Mouse (Mus musculus): ENCODE results near the gene Pkp1.

Pkp1 gene

DNA sequence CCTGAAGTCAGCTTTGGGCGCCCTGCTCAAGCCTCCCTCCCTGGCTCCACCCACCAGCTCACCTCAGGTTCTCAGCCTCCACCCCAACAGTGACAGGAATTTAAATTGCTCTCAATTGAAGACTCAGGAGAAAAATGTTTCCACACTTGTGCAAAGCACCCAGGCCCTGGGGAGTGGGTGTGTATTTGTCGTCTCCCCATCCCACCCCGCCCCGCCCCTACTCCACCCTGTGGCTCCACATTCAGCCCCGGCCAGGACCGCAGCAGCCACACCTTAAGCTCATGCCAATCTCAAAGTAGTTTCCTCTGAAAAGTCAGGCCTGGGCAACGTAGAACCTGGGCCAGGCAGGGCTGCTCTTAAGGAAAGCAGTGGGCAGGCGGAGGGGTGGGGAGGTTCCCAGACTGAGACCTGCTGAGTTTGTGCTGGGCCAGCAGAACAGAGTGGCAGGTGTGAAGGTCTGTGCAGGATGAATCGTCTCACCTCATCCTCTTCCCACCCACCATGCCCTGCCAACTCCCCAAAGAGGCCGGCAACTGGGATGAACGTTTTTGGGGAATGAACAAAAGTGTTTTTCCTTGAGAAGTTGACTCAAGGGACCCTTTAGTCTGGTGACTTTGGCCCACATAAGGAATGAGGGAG lies 61.8 kb downstream of the Pkp1 start:
- no peak for DNase-seq (ENCODE audit: low read depth, low spot score)

DNA sequence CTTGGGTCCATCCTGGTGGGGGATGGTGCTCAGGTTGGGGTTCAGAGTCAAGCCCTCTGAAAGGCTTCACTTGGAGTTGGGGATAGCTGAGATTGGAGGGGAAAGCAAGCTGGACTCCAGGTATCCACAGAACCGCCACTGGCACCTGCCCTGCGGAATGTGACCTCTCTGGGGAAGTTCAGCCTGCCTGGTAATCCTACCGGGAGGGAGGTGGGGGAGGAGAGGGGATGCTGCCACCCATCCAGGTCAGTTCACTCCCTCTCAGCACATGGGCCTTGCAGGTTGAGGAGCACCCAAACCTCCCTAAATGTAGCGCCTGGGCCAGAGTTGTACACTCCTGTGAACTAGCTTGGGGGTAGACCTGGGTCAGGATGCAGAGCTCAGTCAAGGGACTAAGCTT lies 62.9 kb downstream of the Pkp1 start:
- no peak for DNase-seq (ENCODE audit: low read depth, low spot score)

DNA sequence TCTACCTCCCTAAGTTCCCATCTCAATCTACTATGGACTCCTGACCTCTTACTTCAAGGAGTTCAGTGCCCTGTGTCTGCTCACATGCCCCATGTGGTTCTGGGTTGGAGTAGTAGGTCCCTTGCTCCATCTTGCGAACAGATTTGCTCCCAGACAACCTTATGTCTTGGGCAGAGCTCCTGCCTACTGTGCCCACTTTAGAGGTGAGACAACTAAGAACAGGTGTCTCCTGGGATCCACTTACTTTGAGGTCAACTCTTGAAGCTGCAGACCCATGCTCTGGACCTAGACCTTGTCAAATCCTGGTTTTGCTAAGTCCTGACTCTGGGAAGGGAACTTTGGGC lies 63.7 kb downstream of the Pkp1 start:
- DNase-seq (ENCODE audit: low read depth, low spot score), result no peak

DNA sequence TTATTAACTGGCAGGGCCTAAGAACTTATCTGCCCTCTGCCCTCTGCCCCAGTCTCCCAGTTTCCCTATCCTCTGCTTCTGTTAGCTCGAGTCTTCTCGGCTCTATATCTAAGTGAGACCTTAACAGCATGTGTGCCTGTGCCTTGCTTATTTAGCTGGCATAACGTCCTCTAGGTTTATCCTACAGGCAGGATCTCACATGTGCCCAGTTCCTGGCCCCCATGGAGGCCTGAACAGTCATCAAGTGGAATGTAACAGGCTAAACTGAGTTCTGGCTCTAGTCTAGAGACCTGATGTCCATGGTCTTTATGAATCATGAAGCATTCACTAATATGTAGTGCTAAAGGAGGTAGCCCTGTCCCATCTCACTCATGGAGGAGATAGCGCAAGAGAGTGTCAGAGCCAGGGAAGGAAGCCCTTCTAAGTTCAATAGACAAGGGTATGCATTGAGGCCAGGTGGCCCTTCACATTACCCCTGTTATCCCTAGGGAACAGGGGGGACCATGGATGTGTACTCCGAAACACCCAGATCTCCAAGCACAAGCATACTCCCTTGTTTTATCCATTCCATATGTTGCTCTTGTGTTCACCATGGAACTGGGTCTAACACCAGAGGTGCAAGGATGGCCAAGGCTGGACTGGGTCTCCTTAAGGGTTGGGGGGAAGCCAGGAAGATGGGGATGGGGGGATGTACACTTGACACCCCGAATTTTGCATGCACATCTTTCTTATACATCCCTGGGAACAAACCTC lies 64.2 kb downstream of the Pkp1 start:
- DNase-seq (ENCODE audit: low read depth, low spot score), result no peak

DNA sequence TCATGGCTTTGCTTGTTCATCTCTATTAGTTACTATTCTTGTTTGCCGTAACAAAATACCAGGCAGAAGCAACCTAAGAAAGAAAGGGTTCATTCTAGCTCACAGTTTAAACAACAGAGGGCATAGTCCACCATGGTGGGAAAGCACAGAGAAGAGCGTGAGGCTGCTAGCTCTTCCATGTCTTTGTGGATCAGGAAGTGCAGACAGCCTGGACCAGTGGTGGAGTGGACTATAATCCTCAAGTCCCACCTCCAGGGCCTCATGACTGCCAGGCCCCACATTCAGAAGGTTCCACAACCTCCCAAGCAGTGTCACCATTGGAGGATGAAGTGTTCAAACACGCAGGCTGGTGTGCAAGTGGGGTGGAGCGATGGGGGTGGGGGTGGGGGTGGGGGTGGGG lies 65.8 kb downstream of the Pkp1 start:
- no peak for DNase-seq (ENCODE audit: low read depth, low spot score)

DNA sequence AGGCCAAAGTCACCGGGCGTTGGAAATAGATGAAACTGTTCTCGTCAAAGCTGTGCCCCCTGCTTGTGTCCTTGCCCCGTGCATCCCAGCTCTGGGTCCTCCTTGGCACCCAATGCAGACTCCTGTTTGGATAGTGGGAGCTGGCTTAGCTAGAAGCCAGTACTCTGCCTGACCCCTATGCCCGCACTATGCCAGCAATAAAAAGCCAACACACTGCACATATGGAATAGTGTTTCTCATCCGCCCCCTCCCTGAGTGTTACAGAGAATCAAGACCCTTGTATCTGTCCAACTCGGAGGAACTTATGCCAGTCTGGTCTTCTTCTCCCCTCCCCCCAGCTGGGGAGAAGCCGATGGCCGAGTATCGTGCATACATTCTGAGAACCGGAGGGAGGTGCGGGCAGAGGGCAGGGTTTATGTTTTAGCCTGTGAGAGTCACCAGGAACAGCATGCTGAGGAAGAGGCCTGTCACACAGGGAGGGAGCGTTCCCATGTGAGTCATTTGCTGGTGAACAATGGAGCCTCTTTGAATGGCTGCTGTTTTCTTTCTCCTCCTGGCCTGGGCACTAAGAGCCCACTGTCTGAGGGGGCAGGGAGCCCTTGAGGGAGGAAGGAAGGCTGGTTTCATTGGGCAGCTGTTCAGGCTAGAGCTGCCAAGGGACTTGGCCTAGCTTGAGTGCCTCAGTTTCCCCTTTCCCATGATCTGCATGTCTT lies 66.8 kb downstream of the Pkp1 start:
- DNase-seq (ENCODE audit: low read depth, low spot score), result no peak

DNA sequence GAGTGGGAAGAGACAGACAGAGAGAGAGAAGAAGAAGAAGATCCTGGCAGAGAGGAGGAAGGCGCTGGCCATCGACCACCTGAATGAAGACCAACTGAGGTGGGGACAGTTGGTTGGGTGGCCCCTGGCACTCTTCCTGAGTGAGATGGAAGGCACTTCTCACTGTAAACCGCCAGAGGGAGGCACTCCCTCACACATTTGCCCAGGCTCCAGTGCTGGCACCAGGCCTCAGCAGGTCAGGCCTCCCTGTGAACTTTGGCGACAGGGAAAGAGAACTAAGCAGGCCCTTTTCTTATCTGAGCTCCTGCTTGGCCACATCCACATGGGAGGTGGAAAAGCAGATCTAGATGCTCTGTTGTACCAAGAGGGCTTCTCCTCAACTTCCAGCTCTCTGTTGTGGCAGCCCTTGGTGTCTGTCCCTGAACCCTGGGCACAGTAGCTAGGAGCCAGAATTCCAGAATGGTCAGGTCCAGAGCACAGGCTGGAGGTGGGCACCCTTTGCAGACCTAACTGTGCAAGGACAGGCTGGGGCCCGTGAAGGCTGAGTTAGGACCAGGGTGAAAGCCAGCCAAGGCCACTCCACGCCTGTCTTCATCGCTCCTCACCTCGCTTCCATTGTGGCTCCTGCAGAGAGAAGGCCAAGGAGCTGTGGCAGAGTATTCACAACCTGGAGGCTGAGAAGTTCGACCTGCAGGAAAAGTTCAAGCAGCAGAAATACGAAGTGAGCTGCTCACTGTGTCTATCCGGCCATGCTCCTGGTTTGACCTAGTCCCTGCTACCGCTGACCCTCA lies 68.1 kb downstream of the Pkp1 start:
- DNase-seq (ENCODE audit: low read depth, low spot score), result no peak

DNA sequence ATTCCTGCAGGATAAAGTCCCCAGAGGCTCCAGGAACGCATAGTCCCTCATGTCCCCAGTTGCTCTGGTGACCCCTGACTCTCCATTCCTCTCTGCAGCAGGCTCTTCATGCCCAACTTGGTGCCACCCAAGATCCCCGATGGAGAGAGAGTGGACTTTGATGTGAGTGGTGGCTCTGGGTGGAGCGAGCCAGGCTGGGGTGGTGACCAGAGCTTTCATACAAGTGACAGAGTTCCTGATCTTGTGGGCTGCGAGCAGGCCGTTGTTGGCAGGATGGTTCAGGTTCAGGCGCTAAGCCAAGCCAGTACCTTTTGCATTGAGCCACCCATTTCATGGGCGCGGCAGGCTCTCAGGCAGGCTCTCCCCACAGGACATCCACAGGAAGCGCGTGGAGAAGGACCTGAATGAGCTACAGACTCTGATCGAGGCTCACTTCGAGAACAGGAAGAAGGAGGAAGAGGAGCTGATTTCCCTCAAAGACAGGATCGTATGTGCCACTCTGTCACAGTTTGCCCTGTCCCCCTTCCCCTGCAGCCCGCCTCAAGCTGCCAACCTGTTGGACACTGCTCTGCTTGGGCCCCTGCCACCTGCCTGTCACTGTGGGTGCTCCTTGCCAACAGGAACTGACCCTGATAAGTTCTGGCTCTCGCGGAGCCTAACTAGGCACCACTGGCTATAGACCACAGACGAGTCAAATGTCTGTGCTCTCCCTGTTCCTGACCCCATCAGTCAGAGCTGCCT lies 71.2 kb downstream of the Pkp1 start:
- no peak for DNase-seq (ENCODE audit: low read depth, low spot score)

DNA sequence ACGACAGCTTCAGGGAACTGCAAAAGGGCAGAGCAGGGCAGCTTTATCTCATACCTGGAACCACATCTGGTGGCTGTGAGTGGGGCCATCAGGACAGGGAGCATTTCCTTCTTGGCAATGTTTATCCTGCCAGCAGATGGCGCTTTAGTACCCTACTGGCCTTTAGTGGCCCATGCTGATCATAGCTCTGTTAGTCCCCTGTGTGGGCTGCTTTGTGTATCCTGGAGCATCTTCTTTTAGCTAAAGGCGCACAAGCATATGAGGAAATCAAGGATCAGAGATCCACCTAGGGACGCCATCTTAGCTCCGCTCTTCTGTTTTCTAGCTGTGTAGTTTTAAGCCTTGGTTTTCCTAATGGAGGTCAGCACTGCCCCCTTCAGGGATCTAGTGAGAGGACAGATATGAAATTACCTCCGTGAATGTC lies 71.9 kb downstream of the Pkp1 start:
- DNase-seq (ENCODE audit: low read depth, low spot score), result peak; percentile 36

DNA sequence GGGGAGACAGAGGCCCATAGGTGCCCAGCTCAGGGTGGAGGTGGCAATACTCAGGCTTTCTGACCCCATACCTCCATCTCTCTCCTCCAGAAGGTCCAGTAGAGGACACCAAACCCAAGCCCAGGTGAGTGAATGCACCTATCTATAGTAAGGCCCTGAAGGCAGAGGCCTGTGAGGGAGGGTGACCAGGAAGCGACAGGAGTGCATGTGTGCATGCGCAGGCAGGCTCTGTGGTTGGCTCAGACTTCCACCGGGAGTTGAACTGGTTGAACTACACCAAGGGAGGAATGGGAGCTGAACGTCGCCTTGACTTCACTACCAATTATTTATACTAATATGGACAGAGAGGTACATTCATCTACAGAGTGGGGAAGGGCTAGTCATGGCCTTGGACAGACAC lies 72.4 kb downstream of the Pkp1 start:
- DNase-seq (ENCODE audit: low read depth, low spot score), result no peak

DNA sequence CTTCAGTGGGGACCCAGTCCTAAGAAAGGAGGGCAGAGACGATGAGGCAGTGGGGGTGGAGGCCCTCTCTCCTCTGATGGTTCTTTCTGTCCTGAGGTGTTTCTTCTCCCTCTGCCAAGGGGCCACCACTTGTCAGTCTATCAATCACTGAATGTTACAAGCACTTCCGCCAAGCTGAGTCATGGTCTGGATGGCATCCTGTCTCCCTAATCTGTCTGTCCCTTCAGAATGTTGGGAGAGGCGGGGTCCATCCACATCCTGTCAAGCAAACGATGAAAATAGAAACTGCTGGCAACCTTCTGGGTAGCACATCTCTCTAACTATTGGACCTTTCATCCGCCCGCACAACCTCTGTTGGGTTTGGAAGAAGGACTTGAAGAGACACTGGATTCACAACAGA lies 74.5 kb downstream of the Pkp1 start:
- DNase-seq (ENCODE audit: low read depth, low spot score), result no peak

DNA sequence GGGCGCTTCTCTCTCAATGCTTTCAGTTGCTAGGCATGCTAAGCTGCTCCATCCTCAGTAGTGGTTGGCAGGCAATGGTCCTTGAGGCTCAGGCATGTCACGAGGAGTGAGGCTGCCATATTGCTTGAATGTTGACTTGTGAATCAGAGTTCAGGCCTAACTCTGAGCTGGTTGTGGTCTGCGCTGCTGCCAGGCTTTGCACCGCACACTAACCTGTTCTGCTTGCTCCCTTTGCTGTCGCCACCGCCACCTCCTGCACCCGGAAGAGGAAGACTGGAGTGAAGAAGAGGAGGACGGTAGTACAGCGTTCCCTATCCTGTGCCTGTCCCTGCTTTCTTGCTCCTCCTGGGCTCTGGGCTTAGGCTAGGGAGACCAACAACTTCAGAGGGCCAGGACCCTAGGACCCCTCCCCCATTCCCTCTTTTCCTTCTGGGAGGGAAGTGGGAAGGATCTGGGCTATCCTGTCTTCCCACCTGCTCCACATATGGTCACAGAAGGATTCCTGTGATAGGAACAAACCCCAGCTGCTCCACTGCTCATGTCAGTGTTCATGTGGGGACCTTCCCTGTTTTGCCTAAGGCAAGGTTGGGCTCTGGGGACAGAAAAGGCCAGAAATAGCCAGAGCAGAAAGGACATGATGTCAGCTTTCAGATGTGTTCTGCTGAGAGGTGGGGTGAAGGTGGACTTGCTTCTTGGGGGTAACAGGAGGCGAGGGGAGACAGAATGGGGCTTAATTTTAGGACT lies 75.3 kb downstream of the Pkp1 start:
- DNase-seq (ENCODE audit: low read depth, low spot score), result no peak

DNA sequence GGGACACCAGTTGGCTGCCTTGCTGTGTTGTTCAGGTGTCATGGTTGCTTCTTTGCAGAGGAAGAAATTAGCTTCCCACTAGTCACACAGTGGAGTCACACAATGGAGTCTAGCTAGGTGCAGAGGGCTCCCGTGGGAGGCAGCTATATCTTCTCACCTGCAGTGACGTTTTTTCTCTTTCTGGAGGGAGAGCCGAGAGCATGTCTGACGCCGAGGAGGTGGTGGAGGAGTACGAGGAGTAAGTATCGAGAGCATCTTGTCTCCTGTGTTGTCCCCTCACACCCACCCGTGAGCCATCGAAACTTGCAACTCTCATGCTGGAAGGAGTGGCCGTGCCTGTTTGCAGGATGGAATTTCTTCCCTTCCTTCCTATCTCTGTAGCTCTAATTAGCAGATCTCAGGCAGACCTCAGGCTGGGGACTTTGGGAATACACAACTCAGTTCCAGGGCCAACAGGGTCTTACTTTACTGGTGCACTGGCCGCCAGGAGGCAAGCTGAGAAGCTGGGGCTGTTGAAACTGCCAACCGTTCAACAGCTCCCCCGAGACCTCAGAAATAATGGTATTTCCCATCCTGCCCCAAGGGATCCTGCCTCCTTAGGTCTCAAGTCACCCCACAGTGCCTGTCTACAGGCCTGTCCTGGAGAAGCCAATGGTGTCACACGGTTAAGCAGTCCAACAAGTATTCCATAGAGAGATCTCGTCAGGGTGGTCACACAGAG lies 78.2 kb downstream of the Pkp1 start:
- DNase-seq (ENCODE audit: low read depth, low spot score), result no peak

DNA sequence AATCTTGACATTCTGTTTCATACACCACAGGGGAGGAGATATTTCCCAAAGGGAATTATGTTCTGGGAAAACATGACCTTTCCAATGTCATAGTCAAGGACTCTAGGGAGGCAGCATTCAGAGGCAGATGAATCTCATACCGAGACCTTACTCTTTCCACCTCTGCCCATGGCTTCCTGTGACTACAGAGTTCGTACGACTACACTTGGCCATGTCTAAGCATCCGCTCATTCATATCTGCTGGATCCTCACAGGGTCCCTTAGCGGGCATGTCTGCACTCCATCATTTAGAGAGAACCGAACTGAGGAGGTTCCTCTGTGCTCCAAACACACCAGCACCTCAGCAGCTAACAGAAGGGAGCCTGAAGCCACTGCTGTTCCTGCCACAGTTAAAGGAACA lies 79.9 kb downstream of the Pkp1 start:
- no peak for DNase-seq (ENCODE audit: low read depth, low spot score)

DNA sequence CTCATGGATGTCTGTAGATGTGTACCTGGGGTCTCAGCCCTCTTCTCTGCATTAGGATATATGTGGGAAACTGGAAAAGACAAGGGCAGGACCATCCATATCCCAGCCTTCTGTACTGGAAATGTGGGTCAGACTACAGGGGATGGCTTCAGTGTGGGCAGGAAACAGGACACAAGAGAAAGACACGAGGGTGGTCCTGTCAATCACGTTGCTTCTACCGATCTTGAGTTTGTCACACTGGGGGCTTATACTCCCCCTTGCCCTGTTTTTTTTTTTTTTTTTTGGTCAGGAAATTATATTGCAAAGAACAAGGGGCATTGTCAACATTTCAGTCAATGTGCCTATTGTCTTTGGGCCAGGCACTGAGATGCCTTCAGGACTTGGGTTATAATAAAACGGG lies 80.4 kb downstream of the Pkp1 start:
- no peak for DNase-seq (ENCODE audit: low read depth, low spot score)

DNA sequence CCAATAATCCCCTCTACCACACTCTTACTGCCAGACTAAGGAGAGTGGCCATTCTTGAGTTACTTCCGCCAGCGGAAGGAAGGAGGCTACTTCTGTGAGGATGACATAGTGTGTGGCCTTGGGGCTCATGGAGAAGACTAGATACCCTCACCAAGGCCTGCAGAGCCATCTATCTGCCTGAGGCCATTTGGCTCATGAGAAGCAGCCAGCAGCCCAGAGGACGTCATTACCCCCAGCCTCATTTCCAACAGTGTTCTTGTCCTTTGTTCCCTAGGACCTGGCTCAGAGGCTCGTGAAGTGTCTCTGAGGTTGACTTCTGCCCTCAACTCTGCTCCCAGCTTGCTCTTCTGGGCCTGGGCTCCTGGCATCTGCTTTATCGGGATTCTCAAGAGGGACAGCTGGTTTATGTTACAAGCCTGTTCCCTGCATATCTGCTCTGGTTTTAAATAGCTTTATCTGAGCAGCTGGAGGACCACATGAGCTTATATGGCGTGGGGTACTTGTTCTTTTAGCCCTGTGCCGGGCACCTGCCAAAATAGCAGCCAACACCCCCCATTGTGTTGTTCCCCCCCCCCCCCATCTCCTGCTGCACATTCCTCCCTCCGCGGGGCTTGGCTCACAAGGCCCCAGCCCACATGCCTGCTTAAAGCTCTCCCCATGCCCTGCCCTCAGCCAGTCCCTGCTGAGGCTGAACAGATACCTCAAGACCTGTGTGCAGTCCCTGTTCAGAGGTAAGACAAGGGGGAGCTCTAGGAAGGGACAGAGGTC lies 83.1 kb downstream of the Pkp1 start, which contains the start of gene Tnnt2:
Gene Tnnt2, plus strand, starts transcription at position 639 of the 768 bp plus-strand sequence.
- DNase-seq (ENCODE audit: low read depth, low spot score), result no peak

DNA sequence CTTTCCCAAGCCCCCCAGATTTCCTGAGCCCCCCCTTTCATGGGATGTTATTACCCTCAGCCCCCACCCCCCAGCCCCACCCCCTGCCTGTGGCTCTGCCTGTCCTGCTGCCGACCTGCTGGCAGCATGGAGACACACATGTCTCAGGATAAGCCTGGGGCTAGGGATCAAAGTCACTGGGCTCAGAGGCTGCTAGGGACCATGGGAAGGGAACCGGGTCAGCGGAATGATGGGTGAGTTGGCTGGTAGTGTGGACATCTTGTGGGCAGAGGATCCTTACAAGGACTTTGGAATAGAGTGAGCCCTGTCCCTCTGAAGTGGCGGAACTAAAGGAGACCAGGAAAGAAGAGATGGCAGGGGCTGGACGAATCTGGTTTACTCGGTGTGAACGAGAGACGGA lies 84.0 kb downstream of the Pkp1 start:
- DNase-seq (ENCODE audit: low read depth, low spot score), result no peak

DNA sequence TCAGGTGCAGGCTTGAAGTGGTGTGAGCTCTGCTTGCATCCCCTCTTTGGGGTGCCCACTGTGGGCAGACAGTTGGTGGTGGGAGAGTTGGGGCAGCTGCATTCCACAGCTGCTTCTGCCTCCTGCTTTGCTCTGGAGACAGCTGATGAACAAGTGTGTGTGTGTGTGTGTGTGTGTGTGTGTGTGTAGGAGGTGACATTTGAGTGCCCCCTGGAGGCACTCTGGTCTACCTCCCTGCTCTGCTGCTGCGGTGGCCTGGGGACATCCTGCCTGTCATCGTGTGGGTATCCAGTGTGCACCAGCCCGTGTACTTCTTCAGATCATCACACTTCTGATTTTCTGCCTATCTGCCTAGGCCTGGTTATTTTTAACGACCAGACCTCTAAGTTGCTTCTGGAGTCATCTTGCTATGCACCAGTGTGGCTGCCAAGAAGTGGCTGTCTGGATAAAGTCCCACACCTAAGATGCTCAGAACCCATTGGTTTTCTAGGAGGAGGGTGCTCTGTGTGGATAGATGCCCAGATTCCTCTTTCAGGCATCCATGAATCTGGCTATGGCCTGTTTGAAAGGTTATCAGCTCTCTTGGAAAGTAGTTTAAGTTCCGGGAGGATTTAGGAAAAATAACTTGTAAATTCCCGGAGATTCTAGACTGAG lies 84.7 kb downstream of the Pkp1 start:
- DNase-seq (ENCODE audit: low read depth, low spot score), result no peak

DNA sequence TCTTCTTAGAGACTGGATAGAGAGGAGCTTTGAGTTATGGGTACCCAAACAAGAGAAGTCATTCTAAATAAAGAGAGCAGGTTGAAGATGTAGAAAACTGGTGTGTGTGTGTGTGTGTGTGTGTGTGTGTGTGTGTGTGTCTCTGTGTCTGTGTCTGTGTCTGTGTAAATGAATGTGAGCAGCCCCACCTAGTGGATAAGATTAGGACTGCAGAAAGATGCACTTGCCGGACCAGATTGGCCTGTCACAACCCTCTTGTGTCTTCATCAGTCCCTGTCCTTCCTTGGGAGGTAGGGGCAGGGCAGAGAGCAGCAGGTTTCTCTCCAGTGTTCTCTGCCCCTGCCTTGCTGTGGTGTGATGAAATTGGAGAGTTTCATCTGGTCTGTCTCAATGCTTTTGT lies 90.1 kb downstream of the Pkp1 start:
- DNase-seq (ENCODE audit: low read depth, low spot score), result peak; percentile 51

Data from retina, postnatal 7 days (tissue).